Mouse (Mus musculus) hindbrain, embryonic 13.5 days (tissue): ENCODE measurements around the gene Dnase1l3. TPM values are rescaled to one million over a fixed set of nuclear protein-coding genes. Genes with fewer than 3 reads are reported as not detected.
A peak's percentile ranks its signal among the peaks of the same experiment; 100 is the strongest.

Source experiments
- ATAC-seq: fragments of 200-750 bp; cut with Nextera tagmentation; 2 replicates; pipeline ENCODE4 v1.8.0; 2017; ENCODE audit warnings: moderate TSS enrichment; ENCODE audit not compliant: low FRiP score
- H3K27ac ChIP-seq: fragments of 300-500 bp; sonication (generic); 2 replicates; pipeline ENCODE4 v1.5.1; 2015; ENCODE audit warnings: inconsistent platforms, mild to moderate bottlenecking, moderate library complexity
- H3K27me3 ChIP-seq: fragments of 300-500 bp; sonication (generic); 2 replicates; pipeline ENCODE4 v1.6.1; 2015; ENCODE audit warnings: mild to moderate bottlenecking, inconsistent platforms
- H3K36me3 ChIP-seq: fragments of 300-500 bp; sonication (generic); 2 replicates; pipeline ENCODE4 v1.6.1; 2015; ENCODE audit warnings: mild to moderate bottlenecking, inconsistent platforms
- H3K4me1 ChIP-seq: fragments of 300-500 bp; sonication (generic); replicated peaks from 2 replicates; pipeline ENCODE4 v1.6.1; 2015; ENCODE audit warnings: inconsistent platforms
- H3K4me2 ChIP-seq: fragments of 300-500 bp; sonication (generic); 2 replicates; pipeline ENCODE4 v1.6.1; 2015; ENCODE audit warnings: inconsistent platforms, mild to moderate bottlenecking, moderate library complexity
- H3K4me3 ChIP-seq: fragments of 300-500 bp; sonication (generic); 2 replicates; pipeline ENCODE4 v1.5.1; 2015; ENCODE audit warnings: mild to moderate bottlenecking, inconsistent platforms
- H3K9ac ChIP-seq: fragments of 300-500 bp; sonication (generic); 2 replicates; pipeline ENCODE4 v1.6.1; 2015; ENCODE audit warnings: mild to moderate bottlenecking, inconsistent platforms
- H3K9me3 ChIP-seq: fragments of 300-500 bp; sonication (generic); 2 replicates; pipeline ENCODE4 v1.6.1; 2016; ENCODE audit warnings: inconsistent platforms
- WGBS: fragments of 180-500 bp; shearing (Covaris S2); methylation state at CpG from one replicate; pipeline ENCODE4 v1.1.7; 2015; 5-methylcytosine and 5-hydroxymethylcytosine counted together
- polyA plus RNA-seq: library from polyadenylated mRNA; unstranded; fragments of >200 nt; fragmentation: Nextera tagmentation; extraction: Ambion mirVana; gene quantifications from 2 replicates; pipeline ENCODE4 v1.2.1, GENCODE M21; 2015

The Dnase1l3 gene
- polyA plus RNA-seq, 1 experiment from 2014 or later, result 0.10 TPM

DNA sequence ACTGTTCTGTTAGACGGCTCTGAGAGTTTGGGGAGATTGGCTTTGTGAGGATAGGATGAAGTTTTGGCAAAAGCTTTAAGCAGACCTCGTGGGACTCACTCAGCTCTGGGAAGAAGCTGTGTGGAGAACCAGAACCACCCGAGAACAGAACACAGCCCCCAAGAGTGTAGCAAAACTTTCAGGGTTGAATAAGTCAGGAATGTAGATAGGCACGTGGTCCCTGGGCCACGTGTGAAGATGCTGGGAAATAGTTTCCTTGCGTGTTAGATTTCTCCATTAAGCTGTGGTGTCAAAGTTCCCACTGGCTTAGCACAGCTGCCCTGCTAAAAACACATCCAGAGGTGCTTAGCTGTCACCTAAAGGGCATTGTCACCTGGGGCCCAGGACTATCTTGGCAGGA, 2.2 kb downstream of the Dnase1l3 start:
- ATAC-seq, result no peak
- Histone ChIP-seq H3K9ac (no peak overlapping the region), H3K4me3 (no peak overlapping the region), H3K4me1 (peaks cover 4% of the 10 kb centered on the region), H3K27me3 (0 out of 2 replicates have a peak, but pooled peaks cover 3% of the 10 kb centered on the region), H3K9me3 (no peaks in the 10 kb centered on the region), H3K36me3 (no peaks in the 10 kb centered on the region), H3K27ac (no peak overlapping the region), H3K4me2 (no peak overlapping the region)
- 81% methylated on average over 6 of the region's 6 CpGs for whole genome bisulfite sequencing

DNA sequence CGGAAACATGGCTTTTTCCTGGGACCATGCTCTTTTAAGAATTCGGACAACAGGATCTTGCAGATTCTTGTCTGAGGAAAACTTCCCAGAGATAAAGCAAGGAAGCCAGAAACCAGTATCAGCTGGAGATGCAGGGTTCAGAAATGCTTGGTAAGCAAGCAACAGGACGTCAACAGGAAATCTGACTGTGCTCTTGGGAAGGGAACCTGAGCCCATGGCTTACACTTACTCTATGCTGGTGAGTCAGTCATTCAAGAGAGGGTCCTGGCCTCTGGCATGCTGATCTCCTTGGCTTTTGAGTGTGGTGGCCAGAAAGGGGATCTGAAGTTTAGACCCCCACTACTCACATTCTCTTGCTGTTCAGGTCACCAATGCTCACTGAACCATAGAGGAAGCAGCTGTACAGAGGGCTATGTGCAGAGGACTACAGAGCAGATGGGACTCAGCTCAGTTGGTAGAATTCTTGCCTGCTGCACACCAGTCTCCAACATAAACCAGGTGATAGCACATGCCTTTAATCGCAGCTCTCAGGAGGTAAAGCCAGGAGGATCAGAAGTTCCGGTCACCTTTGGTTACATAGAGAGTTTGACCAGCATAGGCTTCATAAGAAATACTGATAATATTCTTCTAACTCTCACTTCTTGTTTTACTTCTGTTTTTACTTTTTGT, 3.1 kb downstream of the Dnase1l3 start:
- ATAC-seq, result no peak
- no peaks in the 10 kb centered on the region for H3K36me3 ChIP-seq
- 79% methylated on average over 5 of the region's 5 CpGs for WGBS

DNA sequence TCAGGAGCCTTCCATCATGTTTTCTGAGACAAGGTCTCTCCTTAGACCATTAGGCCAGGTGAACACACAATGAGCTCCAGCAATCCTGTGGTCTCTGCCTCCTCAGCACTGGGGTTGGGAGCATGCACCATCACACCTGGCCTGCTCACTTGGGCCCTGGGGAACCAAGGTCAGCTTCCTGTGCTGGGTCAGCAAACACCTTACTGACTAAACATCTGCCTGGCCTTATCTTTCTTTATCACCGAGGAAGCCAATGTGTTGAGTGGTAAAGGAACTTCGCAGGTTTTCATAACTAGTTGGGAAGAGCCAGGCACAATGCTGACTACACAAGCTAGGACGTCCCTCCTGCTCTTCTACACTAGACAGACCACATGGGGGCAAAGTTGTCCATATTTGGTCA, 4.4 kb downstream of the Dnase1l3 start:
- Histone ChIP-seq H3K27me3 (0 out of 2 replicates have a peak, but pooled peaks cover 3% of the 10 kb centered on the region), H3K27ac (no peak overlapping the region), H3K9ac (no peak overlapping the region), H3K4me2 (no peak overlapping the region), H3K4me1 (no peaks in the 10 kb centered on the region), H3K9me3 (no peaks in the 10 kb centered on the region), H3K4me3 (no peak overlapping the region), H3K36me3 (no peaks in the 10 kb centered on the region)
- WGBS, result 78% methylated on average over 3 of the region's 3 CpGs
- ATAC-seq, result no peak

More for the DNA sequence above, 3.1 kb downstream of the Dnase1l3 start:
- Histone ChIP-seq H3K27me3 (0 out of 2 replicates have a peak, but pooled peaks cover 3% of the 10 kb centered on the region), H3K4me2 (no peak overlapping the region), H3K9ac (no peak overlapping the region), H3K27ac (no peak overlapping the region), H3K9me3 (no peaks in the 10 kb centered on the region), H3K4me3 (no peak overlapping the region), H3K4me1 (no peaks in the 10 kb centered on the region)

DNA sequence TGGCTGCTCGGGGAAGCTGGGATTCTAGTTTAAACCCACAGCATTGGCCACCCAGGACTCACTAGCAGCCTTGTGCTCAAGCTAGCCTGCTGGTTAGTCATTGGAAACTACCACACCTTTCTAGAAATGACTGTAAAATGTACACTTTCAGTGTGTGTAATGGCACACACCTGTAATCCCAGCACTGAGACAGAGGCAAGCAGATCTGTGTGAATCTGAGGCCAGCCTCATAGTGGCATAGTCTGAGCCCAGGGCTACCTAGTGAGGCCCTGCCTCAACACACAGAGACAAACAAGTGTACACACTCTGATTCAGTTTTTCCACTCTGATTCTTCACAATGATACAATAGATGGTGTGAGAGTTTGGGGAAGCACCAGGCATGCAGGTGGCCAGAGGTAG, 5.0 kb downstream of the Dnase1l3 start:
- no peak for ATAC-seq
- no peaks in the 10 kb centered on the region for H3K36me3 ChIP-seq
- no peak overlapping the region for H3K4me2 ChIP-seq
- H3K9me3 ChIP-seq, result no peaks in the 10 kb centered on the region
- 0 out of 2 replicates have a peak, but pooled peaks cover under 1% of the 10 kb centered on the region for H3K27me3 ChIP-seq
- H3K4me3 ChIP-seq, result no peak overlapping the region
- no peaks in the 10 kb centered on the region for H3K4me1 ChIP-seq
- WGBS, result 60% methylated on average over 1 of the region's 1 CpGs
- no peak overlapping the region for H3K27ac ChIP-seq
- no peak overlapping the region for H3K9ac ChIP-seq

DNA sequence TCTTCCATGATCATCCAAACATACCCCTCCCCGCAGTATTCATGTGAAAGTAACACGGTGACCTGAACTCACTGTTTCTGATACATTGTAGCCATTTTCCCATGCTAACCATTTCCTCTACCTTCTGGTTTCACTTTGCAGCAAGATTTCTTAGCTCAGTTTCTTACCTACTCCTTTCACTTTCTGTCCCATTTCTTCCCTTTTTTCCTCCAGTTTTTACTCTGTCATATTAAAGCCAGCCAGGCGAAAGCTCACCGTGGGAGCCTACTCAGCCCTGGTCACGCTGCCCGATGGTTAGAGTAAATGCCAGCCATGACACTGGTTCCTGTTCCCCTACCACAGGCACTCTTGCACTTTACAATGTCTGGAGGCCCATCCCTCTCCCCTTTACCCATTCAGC, 7.5 kb downstream of the Dnase1l3 start:
- 98% methylated on average over 6 of the region's 6 CpGs for WGBS
- Histone ChIP-seq H3K27me3 (no peaks in the 10 kb centered on the region), H3K4me2 (no peak overlapping the region), H3K4me1 (no peaks in the 10 kb centered on the region), H3K9ac (no peak overlapping the region), H3K36me3 (no peaks in the 10 kb centered on the region), H3K9me3 (no peaks in the 10 kb centered on the region), H3K27ac (no peak overlapping the region), H3K4me3 (no peak overlapping the region)
- no peak for ATAC-seq

DNA sequence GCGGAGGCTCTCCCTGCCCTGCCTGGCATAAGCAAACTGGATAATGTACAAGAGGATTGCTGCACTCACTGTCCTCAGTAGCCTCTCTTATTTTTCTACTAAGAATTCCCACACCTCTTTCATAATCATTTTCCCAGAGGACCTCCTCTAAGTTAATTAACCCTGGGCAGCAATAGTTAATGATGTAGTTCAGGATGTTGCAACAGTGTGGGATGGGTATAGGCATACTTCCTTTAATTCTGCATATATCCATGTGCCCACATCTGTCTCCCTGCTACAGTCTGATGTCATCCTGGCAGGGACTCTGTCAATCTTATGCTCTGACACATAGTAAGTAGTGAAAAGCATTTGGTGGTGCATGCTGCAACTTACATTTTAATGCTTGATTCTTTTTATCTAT, 13.1 kb downstream of the Dnase1l3 start:
- H3K4me3 ChIP-seq, result no peak overlapping the region
- H3K27me3 ChIP-seq, result no peaks in the 10 kb centered on the region
- H3K36me3 ChIP-seq, result no peaks in the 10 kb centered on the region
- no peak overlapping the region for H3K4me2 ChIP-seq
- no peaks in the 10 kb centered on the region for H3K9me3 ChIP-seq
- no peak for ATAC-seq
- H3K27ac ChIP-seq, result no peak overlapping the region
- no peak overlapping the region for H3K9ac ChIP-seq
- WGBS, result 97% methylated on average over 1 of the region's 1 CpGs
- H3K4me1 ChIP-seq, result no peaks in the 10 kb centered on the region

DNA sequence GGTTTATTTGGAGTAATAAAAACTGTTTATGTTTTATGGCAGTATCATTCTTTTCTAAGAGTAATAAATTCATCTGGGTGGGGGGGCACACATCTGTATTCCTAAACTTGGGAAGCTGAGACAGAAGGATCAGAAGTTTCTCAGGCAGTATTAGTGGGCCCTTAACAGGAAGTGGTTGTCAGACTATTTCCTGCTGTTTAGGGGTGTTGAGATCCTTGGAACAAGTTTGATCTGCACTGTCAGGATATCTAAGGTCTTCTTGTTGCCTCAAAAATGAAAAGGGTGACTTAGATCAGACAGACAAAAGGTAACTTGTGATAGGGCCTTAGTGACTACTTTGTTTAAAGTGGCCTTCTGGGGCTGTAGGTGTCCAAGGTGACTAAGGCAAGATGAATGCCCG, 16.2 kb downstream of the Dnase1l3 start:
- 78% methylated on average over 1 of the region's 1 CpGs for WGBS

DNA sequence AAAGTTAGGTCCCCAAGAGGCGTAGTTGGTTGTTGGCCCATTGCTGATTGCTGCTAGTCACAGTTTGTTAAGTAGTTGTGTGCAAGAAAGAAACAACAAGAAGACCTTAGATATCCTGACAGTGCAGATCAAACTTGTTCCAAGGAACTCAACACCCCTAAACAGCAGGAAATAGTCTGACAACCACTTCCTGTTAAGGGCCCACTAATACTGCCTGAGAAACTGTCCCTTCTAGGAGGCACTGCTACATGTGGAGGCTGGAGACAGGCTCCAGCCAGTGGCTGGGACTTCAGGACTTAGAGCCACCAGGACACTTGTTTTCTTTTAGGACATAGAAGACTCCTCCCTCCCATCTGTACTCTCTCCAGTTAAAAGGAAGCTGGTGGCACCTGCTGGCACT, 16.9 kb downstream of the Dnase1l3 start:
- no peak for ATAC-seq
- 88% methylated on average over 1 of the region's 1 CpGs for WGBS

More for the DNA sequence above, 16.2 kb downstream of the Dnase1l3 start:
- Histone ChIP-seq H3K27me3 (no peaks in the 10 kb centered on the region), H3K9ac (no peak overlapping the region), H3K4me3 (no peak overlapping the region), H3K27ac (no peak overlapping the region), H3K36me3 (no peaks in the 10 kb centered on the region), H3K4me1 (no peaks in the 10 kb centered on the region), H3K4me2 (no peak overlapping the region), H3K9me3 (no peaks in the 10 kb centered on the region)
- ATAC-seq, result no peak

DNA sequence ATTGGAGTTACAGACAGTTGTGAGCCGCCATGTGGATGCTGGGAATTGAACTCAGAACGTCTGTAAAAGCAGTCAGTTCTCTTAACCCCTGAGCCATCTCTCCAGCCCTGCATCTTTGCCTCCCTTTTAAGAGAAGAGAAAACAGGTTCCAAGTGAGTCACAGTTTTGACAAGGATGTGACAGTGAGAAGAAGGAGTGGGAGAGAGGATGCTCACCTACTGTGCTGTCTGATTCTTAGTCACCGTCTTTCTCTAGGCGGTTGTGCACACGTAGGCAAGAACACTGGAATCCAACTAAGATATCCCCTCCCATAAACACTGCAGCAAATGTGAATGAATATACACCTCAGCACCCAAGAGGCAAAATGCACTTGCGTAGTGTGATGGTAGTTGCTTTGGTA, 19.2 kb downstream of the Dnase1l3 start:
- Histone ChIP-seq H3K36me3 (no peaks in the 10 kb centered on the region), H3K4me1 (no peaks in the 10 kb centered on the region)
- WGBS, result 89% methylated on average over 6 of the region's 6 CpGs

More for the DNA sequence above, 16.9 kb downstream of the Dnase1l3 start:
- Histone ChIP-seq H3K4me2 (no peak overlapping the region), H3K36me3 (no peaks in the 10 kb centered on the region), H3K9ac (no peak overlapping the region), H3K27ac (no peak overlapping the region), H3K4me1 (no peaks in the 10 kb centered on the region), H3K9me3 (no peaks in the 10 kb centered on the region), H3K4me3 (no peak overlapping the region), H3K27me3 (no peaks in the 10 kb centered on the region)

DNA sequence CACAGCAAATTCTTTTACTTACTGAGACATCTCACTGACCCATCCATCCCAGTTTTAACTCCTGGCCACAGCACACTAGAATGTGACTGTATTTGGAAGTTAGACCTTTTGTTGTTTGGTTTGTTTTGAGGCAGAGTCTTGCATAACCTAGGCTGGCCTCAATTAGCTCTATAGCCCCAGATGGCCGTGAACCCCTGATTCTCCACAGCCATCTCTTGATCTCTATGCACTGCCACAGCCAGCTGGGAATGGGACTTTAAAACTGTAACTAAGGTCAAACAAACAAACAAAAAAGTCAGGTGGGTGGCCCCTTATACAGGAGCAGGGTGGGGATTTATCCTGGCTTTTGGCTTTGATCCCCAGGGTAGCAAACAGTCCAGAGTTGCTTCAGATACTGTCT, 19.7 kb downstream of the Dnase1l3 start:
- Histone ChIP-seq H3K4me1 (no peaks in the 10 kb centered on the region), H3K4me3 (no peak overlapping the region), H3K36me3 (no peaks in the 10 kb centered on the region), H3K9ac (no peak overlapping the region), H3K4me2 (no peak overlapping the region), H3K9me3 (no peaks in the 10 kb centered on the region), H3K27me3 (no peaks in the 10 kb centered on the region), H3K27ac (no peak overlapping the region)
- ATAC-seq, result no peak
- 93% methylated on average over 1 of the region's 1 CpGs for WGBS

More for the DNA sequence above, 19.2 kb downstream of the Dnase1l3 start:
- Histone ChIP-seq H3K27me3 (no peaks in the 10 kb centered on the region), H3K9me3 (no peaks in the 10 kb centered on the region), H3K4me3 (no peak overlapping the region), H3K27ac (no peak overlapping the region), H3K4me2 (no peak overlapping the region), H3K9ac (no peak overlapping the region)
- ATAC-seq, result no peak

DNA sequence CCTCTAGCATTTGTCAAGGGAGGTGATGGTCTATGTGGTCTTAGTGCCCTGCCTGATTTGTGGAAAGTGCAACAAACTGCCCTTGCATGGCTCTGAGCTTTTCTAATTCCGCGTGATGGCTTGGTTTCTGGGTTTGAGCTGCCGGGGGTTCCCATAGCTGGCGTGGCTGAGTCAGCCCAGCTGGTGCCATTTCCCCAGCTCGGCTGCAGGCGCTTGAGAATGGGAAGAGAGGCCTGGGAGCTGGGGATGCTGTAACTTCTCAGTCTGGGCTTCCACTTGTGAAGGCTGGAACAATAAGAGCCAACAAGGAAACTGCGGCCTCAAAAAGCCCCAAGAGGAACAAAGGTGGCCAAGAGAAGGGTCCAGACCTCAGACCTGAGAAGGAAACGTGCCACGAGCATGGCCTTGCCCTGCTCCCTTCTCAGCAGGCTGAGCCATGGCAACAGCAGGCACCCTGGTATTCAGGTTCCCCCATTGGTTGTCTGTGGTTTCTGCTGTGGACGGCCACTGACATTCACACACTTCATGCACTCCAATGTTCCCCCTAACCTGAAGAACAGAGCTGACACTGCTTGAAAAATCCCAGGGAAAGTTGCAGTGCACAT, 22.4 kb downstream of the Dnase1l3 start:
- 67% methylated on average over 10 of the region's 10 CpGs for WGBS
- Histone ChIP-seq H3K4me3 (no peak overlapping the region), H3K36me3 (no peaks in the 10 kb centered on the region), H3K4me2 (no peak overlapping the region), H3K4me1 (no peaks in the 10 kb centered on the region), H3K9ac (no peak overlapping the region), H3K27me3 (no peaks in the 10 kb centered on the region), H3K9me3 (no peaks in the 10 kb centered on the region), H3K27ac (no peak overlapping the region)
- no peak for ATAC-seq

DNA sequence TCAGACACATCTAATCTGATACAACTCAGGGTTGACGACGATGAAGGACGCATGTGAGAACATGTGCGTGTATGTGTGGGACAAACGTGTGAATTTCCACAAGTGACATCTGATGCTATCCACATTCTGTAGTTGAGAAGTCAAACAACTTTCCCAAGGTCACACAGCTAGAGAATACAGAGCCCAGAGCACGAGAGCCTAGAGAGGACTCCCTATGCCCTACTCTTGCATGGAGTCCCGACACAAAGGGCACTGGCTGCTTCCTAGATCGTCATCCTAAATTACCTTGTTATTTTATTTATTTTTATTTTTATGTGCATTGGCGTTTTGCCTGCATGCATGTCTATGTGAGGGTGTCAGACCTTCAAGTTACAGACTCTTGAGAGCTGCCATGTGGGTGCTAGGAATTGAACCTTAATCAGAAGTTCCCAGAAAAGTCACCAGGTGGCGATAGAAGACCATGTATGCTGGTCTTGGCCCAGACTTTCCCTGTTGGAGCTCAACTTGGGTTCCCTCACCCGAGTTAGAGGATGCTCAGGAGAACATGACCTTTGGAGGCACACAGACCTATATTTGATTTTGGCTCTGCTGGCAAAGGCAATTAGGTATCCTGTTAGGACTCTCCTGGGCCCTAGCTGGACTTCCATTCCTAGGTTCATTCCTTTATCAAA, 30.0 kb downstream of the Dnase1l3 start:
- ATAC-seq, result peak; percentile 72

More for the DNA sequence above, 30.0 kb downstream of the Dnase1l3 start:
- WGBS, result 57% methylated on average over 11 of the region's 11 CpGs
- Histone ChIP-seq H3K9ac (no peak overlapping the region), H3K36me3 (no peaks in the 10 kb centered on the region), H3K4me1 (peaks cover 5% of the 10 kb centered on the region; the same call in 1 of the 2 replicates), H3K4me3 (no peak overlapping the region), H3K4me2 (no peak overlapping the region), H3K27ac (no peak overlapping the region), H3K9me3 (no peaks in the 10 kb centered on the region), H3K27me3 (no peaks in the 10 kb centered on the region)
